ENCODE assay signal across 8 mouse cellular contexts in genomic region chr1:75597622-75598021, GRCm38 (mm10). TPM values are rescaled to one million over a fixed set of nuclear protein-coding genes. Genes with fewer than 3 reads are reported as not detected.
DNase-seq lines count a peak whose midpoint lies in the region; TF ChIP-seq lines count a peak whose summit lies in the region.

No protein-coding gene starts in this region.

- H3K27ac ChIP-seq in cerebellum, adult 2 months (ENCODE audit: insufficient read depth, low read length), result no peak overlapping the region

- DNase-seq in gastrocnemius, adult 18-20 months (ENCODE audit: low spot score), result peak; percentile 42
- DNase-seq in gastrocnemius, postnatal 25 days, result no peak
- peak; percentile 65 for DNase-seq in right cerebral cortex, adult 18-20 months
- DNase-seq in right cerebral cortex, postnatal 36 days (ENCODE audit: low spot score in 2 of 2), result no peak
- DNase-seq in cerebellum, adult 2 months, result peak; percentile 48 to 52
- peak; percentile 46 for DNase-seq in hindlimb bud, embryonic 11.5 days (ENCODE audit: extremely low spot score, low read depth, low spot score)
- DNase-seq in lung, postnatal 10 days, result peak; percentile 71
- peak; percentile 44 for DNase-seq in thymus, postnatal 14 days

- H3K4me3 ChIP-seq in cerebellum, adult 2 months (replicated peaks; ENCODE audit: insufficient read depth, low read depth, low read length), result no peak overlapping the region

- TF ChIP-seq POLR2A in cerebellum, adult 2 months (IDR thresholded peaks at IDR 0.05; ENCODE audit: borderline replicate concordance, insufficient read depth, low read length), result no peak

- H3K4me1 ChIP-seq in cerebellum, adult 2 months (ENCODE audit: control insufficient read depth, insufficient read depth, low read length), result no peaks in the 10 kb centered on the region

- TF ChIP-seq CTCF in cerebellum, adult 2 months (IDR thresholded peaks at IDR 0.05; ENCODE audit: borderline replicate concordance, insufficient read depth, low read depth, low read length), result peak; percentile 28; the same call in 1 of the 2 replicates

- H3K27me3 ChIP-seq in cerebellum, adult 2 months (ENCODE audit: control insufficient read depth, insufficient read depth, low read length), result no peaks in the 10 kb centered on the region; the same call in 1 of the 2 replicates

RNA-seq across cellular contexts. Expression of gene Slc4a3, which starts 51.6 kb away (rescaled TPM):
- 1 to 10 TPM; 6.0 to 9.2 TPM for total RNA-seq in gastrocnemius, adult 18-20 months (2021)
- 1 to 10 TPM; 4.3 to 5.0 TPM for total RNA-seq in gastrocnemius, postnatal 25 days (2021)
- 99.5 and 99.6 TPM in 2 replicates for polyA plus RNA-seq in cerebellum, adult 2 months (2012; rRNA removed)

Comparison
In these comparisons a context has a peak if more than half of its experiments do, and no peak if none do; other contexts are left out.
1. DNase-seq: peak in gastrocnemius, adult 18-20 months (single experiment), right cerebral cortex, adult 18-20 months (single experiment), cerebellum, adult 2 months (2 of 2), hindlimb bud, embryonic 11.5 days (single experiment), lung, postnatal 10 days (single experiment) and thymus, postnatal 14 days (single experiment); none in gastrocnemius, postnatal 25 days (single experiment) and right cerebral cortex, postnatal 36 days (0 of 2).